Mouse (Mus musculus): ENCODE data around the gene Canx. TPM values are rescaled to one million over a fixed set of nuclear protein-coding genes. Genes with fewer than 3 reads are reported as not detected.

Gene Canx
- polyA plus RNA-seq, 1 experiment from 2014 or later, result 334 TPM

- Histone ChIP-seq H3K27ac (peak overlapping the region; percentile 98), H3K4me2 (peak overlapping the region; percentile 73), H3K4me1 (peaks cover 5% of the 10 kb centered on the region; the same call in 1 of the 2 replicates), H3K9ac (peak overlapping the region; percentile 100), H3K9me3 (no peaks in the 10 kb centered on the region), H3K4me3 (replicated peaks) (peak overlapping the region; percentile 99), H3K36me3 (peaks cover 9% of the 10 kb centered on the region; the same call in 1 of the 2 replicates), H3K27me3 (replicated peaks) (no peaks in the 10 kb centered on the region)
- ATAC-seq (ENCODE audit: insufficient read depth, low FRiP score, low read depth), result no peak
- 12% methylated on average over 20 of the region's 20 CpGs for WGBS
Measured at GRCm38 (mm10) chr11:50290486-50291225, 34.8 kb downstream of the Canx start.

GRCm38 (mm10) chr11:50286428-50286827 is 39.0 kb downstream of the Canx start:
- Histone ChIP-seq H3K36me3 (peaks cover 8% of the 10 kb centered on the region; the same call in 1 of the 2 replicates), H3K9me3 (no peaks in the 10 kb centered on the region), H3K4me3 (replicated peaks) (no peak overlapping the region), H3K27me3 (replicated peaks) (no peaks in the 10 kb centered on the region), H3K4me2 (no peak overlapping the region), H3K9ac (no peak overlapping the region), H3K4me1 (peaks cover 5% of the 10 kb centered on the region; the same call in 1 of the 2 replicates), H3K27ac (no peak overlapping the region)
- 85% methylated on average over 1 of the region's 1 CpGs for WGBS
- no peak for ATAC-seq (ENCODE audit: insufficient read depth, low FRiP score, low read depth)

GRCm38 (mm10) chr11:50285696-50286095 is 39.8 kb downstream of the Canx start:
- Histone ChIP-seq H3K36me3 (peaks cover 14% of the 10 kb centered on the region; the same call in 1 of the 2 replicates), H3K4me1 (peaks cover 5% of the 10 kb centered on the region; the same call in 1 of the 2 replicates), H3K9ac (no peak overlapping the region), H3K27ac (no peak overlapping the region), H3K4me2 (no peak overlapping the region), H3K9me3 (no peaks in the 10 kb centered on the region), H3K4me3 (replicated peaks) (no peak overlapping the region), H3K27me3 (replicated peaks) (no peaks in the 10 kb centered on the region)
- ATAC-seq (ENCODE audit: insufficient read depth, low FRiP score, low read depth), result no peak
- WGBS, result 89% methylated on average over 7 of the region's 7 CpGs

- Histone ChIP-seq H3K4me2 (no peak overlapping the region), H3K9ac (no peak overlapping the region), H3K4me3 (replicated peaks) (no peak overlapping the region), H3K4me1 (peaks cover 1% of the 10 kb centered on the region; the same call in 1 of the 2 replicates), H3K36me3 (peaks cover 15% of the 10 kb centered on the region; the same call in 1 of the 2 replicates), H3K27me3 (replicated peaks) (no peaks in the 10 kb centered on the region), H3K27ac (no peak overlapping the region), H3K9me3 (no peaks in the 10 kb centered on the region)
- ATAC-seq (ENCODE audit: insufficient read depth, low FRiP score, low read depth), result no peak
- 88% methylated on average over 5 of the region's 5 CpGs for WGBS
Measured at GRCm38 (mm10) chr11:50285263-50285662, 40.2 kb downstream of the Canx start.

GRCm38 (mm10) chr11:50280053-50280452 is 45.4 kb downstream of the Canx start:
- no peak overlapping the region for H3K4me3 ChIP-seq (replicated peaks)
- no peak overlapping the region for H3K4me2 ChIP-seq
- H3K27me3 ChIP-seq (replicated peaks), result no peaks in the 10 kb centered on the region
- H3K9ac ChIP-seq, result no peak overlapping the region
- no peak for ATAC-seq (ENCODE audit: insufficient read depth, low FRiP score, low read depth)
- no peak overlapping the region for H3K27ac ChIP-seq
- 71% methylated on average over 1 of the region's 1 CpGs for WGBS
- H3K36me3 ChIP-seq, result peaks cover 13% of the 10 kb centered on the region; the same call in 1 of the 2 replicates
- no peaks in the 10 kb centered on the region for H3K9me3 ChIP-seq
- peaks cover 5% of the 10 kb centered on the region; the same call in 1 of the 2 replicates for H3K4me1 ChIP-seq

GRCm38 (mm10) chr11:50279005-50279404 is 46.5 kb downstream of the Canx start:
- ATAC-seq (ENCODE audit: insufficient read depth, low FRiP score, low read depth), result no peak
- Histone ChIP-seq H3K4me3 (replicated peaks) (no peak overlapping the region), H3K36me3 (peaks cover 13% of the 10 kb centered on the region; the same call in 1 of the 2 replicates), H3K4me2 (no peak overlapping the region), H3K27ac (0 out of 2 replicates have a peak overlapping the region, but pooled peaks have one; percentile 40), H3K9me3 (no peaks in the 10 kb centered on the region), H3K9ac (no peak overlapping the region), H3K4me1 (peaks cover 5% of the 10 kb centered on the region; the same call in 1 of the 2 replicates), H3K27me3 (replicated peaks) (no peaks in the 10 kb centered on the region)
- WGBS, result 84% methylated on average over 4 of the region's 4 CpGs

GRCm38 (mm10) chr11:50277706-50278105 is 47.8 kb downstream of the Canx start:
- no peak overlapping the region for H3K4me3 ChIP-seq (replicated peaks)
- peaks cover 5% of the 10 kb centered on the region; the same call in 1 of the 2 replicates for H3K4me1 ChIP-seq
- H3K27me3 ChIP-seq (replicated peaks), result no peaks in the 10 kb centered on the region
- H3K4me2 ChIP-seq, result no peak overlapping the region
- WGBS, result 94% methylated on average over 6 of the region's 6 CpGs
- H3K36me3 ChIP-seq, result peaks cover 11% of the 10 kb centered on the region; the same call in 1 of the 2 replicates
- H3K9ac ChIP-seq, result no peak overlapping the region
- H3K27ac ChIP-seq, result no peak overlapping the region
- ATAC-seq (ENCODE audit: insufficient read depth, low FRiP score, low read depth), result no peak
- H3K9me3 ChIP-seq, result no peaks in the 10 kb centered on the region

- Histone ChIP-seq H3K4me1 (peaks cover 5% of the 10 kb centered on the region; the same call in 1 of the 2 replicates), H3K27me3 (replicated peaks) (no peaks in the 10 kb centered on the region), H3K27ac (no peak overlapping the region), H3K4me2 (no peak overlapping the region), H3K9me3 (no peaks in the 10 kb centered on the region), H3K9ac (no peak overlapping the region), H3K36me3 (peaks cover 11% of the 10 kb centered on the region; the same call in 1 of the 2 replicates), H3K4me3 (replicated peaks) (no peak overlapping the region)
- ATAC-seq (ENCODE audit: insufficient read depth, low FRiP score, low read depth), result no peak
Measured at GRCm38 (mm10) chr11:50277025-50277424, 48.4 kb downstream of the Canx start.

GRCm38 (mm10) chr11:50275568-50276151 is 49.8 kb downstream of the Canx start:
- Histone ChIP-seq H3K4me1 (peaks cover 5% of the 10 kb centered on the region; the same call in 1 of the 2 replicates), H3K27ac (peak overlapping the region; percentile 59; the same call in 1 of the 2 replicates), H3K36me3 (peaks cover 5% of the 10 kb centered on the region; the same call in 1 of the 2 replicates), H3K4me2 (no peak overlapping the region), H3K4me3 (replicated peaks) (no peak overlapping the region), H3K9ac (no peak overlapping the region), H3K27me3 (replicated peaks) (no peaks in the 10 kb centered on the region), H3K9me3 (no peaks in the 10 kb centered on the region)
- WGBS, result 59% methylated on average over 5 of the region's 5 CpGs
- peak; percentile 70 for ATAC-seq (ENCODE audit: insufficient read depth, low FRiP score, low read depth)

GRCm38 (mm10) chr11:50275077-50275476 is 50.4 kb downstream of the Canx start:
- Histone ChIP-seq H3K4me3 (replicated peaks) (no peak overlapping the region), H3K36me3 (0 out of 2 replicates have a peak, but pooled peaks cover 4% of the 10 kb centered on the region), H3K9me3 (no peaks in the 10 kb centered on the region), H3K4me1 (peaks cover 5% of the 10 kb centered on the region; the same call in 1 of the 2 replicates), H3K4me2 (no peak overlapping the region), H3K27ac (peak overlapping the region; percentile 40; the same call in 1 of the 2 replicates), H3K9ac (no peak overlapping the region), H3K27me3 (replicated peaks) (no peaks in the 10 kb centered on the region)
- WGBS, result 78% methylated on average over 2 of the region's 2 CpGs
- ATAC-seq (ENCODE audit: insufficient read depth, low FRiP score, low read depth), result no peak

GRCm38 (mm10) chr11:50272819-50273218 is 52.7 kb downstream of the Canx start:
- Histone ChIP-seq H3K27ac (no peak overlapping the region), H3K4me3 (replicated peaks) (no peak overlapping the region), H3K27me3 (replicated peaks) (no peaks in the 10 kb centered on the region), H3K4me1 (peaks cover 5% of the 10 kb centered on the region; the same call in 1 of the 2 replicates), H3K4me2 (no peak overlapping the region), H3K36me3 (0 out of 2 replicates have a peak, but pooled peaks cover 3% of the 10 kb centered on the region), H3K9me3 (no peaks in the 10 kb centered on the region), H3K9ac (no peak overlapping the region)
- 86% methylated on average over 2 of the region's 2 CpGs for WGBS
- ATAC-seq (ENCODE audit: insufficient read depth, low FRiP score, low read depth), result no peak

- H3K4me2 ChIP-seq, result no peak overlapping the region
- no peak overlapping the region for H3K27ac ChIP-seq
- no peaks in the 10 kb centered on the region for H3K9me3 ChIP-seq
- no peaks in the 10 kb centered on the region for H3K4me1 ChIP-seq
- H3K4me3 ChIP-seq (replicated peaks), result no peak overlapping the region
- H3K9ac ChIP-seq, result no peak overlapping the region
- no peak for ATAC-seq (ENCODE audit: insufficient read depth, low FRiP score, low read depth)
- 97% methylated on average over 1 of the region's 1 CpGs for WGBS
- peaks cover 15% of the 10 kb centered on the region for H3K36me3 ChIP-seq
- H3K27me3 ChIP-seq (replicated peaks), result no peaks in the 10 kb centered on the region
Measured at GRCm38 (mm10) chr11:50269885-50270284, 55.6 kb downstream of the Canx start.
